Mouse (Mus musculus): Measurements from ENCODE around the gene Ankrd33.

Gene Ankrd33

DNA sequence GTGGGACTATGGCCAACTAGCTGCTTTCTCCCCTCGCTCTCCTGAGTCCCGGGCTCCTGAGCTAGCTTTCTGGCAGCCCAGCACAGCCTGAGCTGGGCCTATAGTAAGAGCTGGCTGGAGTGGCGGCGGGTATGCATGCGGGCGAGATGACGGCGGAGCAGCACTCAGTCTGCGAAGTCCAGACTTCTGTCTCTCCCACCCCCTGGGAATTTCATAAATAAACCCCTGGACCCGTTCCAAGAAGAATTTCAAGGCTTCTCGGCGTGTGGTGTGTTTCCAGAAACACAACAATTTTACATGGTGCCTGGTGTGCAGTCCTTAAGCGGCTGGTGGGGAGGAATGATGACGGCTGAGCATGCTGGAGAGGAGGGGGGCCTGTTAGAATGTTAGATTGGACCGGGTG is 47.5 kb downstream of the Ankrd33 start:
- DNase-seq (ENCODE audit: low read depth, low spot score): no peak
- H3K36me3 ChIP-seq (ENCODE audit: control insufficient read depth, insufficient read depth, low read length, poor library complexity, severe bottlenecking): no peaks in the 10 kb centered on the region
- no peaks in the 10 kb centered on the region; the same call in 1 of the 2 replicates for H3K27me3 ChIP-seq (ENCODE audit: control insufficient read depth, insufficient read depth, low read length, poor library complexity, severe bottlenecking)

DNA sequence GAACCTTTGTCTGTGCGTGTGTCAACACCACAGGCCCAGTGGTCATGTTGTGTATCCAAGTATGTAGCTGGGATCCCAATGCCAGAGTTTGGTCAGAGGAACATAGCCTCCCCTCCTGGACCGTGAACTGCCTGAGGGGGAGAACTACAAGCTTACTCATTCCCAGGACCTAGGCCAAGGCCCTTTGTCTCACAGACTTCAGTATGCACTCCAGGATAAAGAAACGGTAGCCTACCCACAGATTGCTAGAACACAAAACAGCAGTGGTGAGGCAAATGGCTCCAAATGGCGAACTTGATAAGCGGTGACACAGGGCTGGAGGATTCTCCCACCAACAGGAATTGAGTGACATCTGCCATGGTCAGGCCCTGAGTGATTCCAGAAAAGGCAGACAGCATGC is 48.3 kb downstream of the Ankrd33 start:
- no peak for DNase-seq (ENCODE audit: low read depth, low spot score)
- H3K36me3 ChIP-seq (ENCODE audit: control insufficient read depth, insufficient read depth, low read length, poor library complexity, severe bottlenecking): no peaks in the 10 kb centered on the region

DNA sequence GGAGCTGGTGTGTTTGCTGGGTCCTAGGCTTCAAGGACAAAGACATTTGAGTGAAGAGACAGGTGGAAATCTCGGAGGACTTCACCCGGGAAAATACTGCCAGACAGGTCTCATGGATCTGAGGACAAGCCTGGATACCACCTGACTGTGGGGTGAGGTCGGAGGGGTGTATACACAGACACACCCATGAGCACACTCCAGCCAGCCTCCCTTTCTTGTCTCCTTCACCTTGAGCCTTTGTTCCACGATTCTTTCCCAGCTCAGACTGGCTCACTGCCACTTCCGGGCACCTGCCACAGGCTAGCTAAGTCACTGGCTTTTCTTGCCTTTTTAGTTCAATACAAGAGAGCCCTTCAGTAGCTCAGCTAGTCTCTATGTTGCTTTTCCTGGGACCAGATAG is 48.7 kb downstream of the Ankrd33 start:
- no peak for DNase-seq (ENCODE audit: low read depth, low spot score)
- no peaks in the 10 kb centered on the region; the same call in 1 of the 2 replicates for H3K27me3 ChIP-seq (ENCODE audit: control insufficient read depth, insufficient read depth, low read length, poor library complexity, severe bottlenecking)
- H3K36me3 ChIP-seq (ENCODE audit: control insufficient read depth, insufficient read depth, low read length, poor library complexity, severe bottlenecking): no peaks in the 10 kb centered on the region

More for the DNA sequence above, 48.3 kb downstream of the Ankrd33 start:
- no peaks in the 10 kb centered on the region; the same call in 1 of the 2 replicates for H3K27me3 ChIP-seq (ENCODE audit: control insufficient read depth, insufficient read depth, low read length, poor library complexity, severe bottlenecking)

DNA sequence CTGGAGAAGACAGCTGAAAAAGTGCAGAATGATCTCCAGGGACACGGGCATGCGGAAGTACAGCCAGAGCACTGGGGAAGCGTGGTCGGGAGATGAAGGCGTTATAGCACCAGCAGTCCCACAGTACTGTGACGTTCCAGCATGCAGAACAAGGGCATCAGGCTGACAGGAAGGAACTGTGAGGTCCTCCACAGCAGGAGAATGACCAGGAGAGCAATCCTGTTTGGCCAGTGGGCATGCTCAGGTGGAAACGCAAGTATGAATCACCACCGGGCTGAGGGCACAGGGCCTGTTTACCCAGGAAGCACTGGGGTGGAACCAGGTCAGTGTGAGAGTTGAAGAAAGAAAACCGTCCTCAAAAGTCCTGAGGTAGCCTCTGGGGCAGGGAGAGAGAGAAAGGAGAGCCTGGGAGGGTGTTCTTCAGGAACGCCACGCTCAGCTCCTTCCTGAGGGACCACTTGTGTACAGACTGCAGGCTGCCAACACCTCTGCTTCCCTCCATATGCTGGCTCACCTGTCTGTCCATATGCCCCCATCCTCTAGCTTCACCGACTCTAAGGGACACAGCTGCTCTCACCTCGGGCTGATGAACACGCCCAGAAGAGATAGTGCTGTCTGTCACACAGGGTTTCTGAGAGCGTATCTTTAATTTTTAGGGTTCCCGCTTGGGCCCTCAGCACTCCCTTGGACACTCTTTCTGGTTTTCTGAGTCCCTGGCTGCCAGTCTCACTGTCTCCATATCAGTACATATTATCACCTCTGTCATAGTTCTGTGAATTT is 50.3 kb downstream of the Ankrd33 start:
- no peaks in the 10 kb centered on the region; the same call in 1 of the 2 replicates for H3K27me3 ChIP-seq (ENCODE audit: control insufficient read depth, insufficient read depth, low read length, poor library complexity, severe bottlenecking)
- DNase-seq (ENCODE audit: low read depth, low spot score): no peak
- no peaks in the 10 kb centered on the region for H3K36me3 ChIP-seq (ENCODE audit: control insufficient read depth, insufficient read depth, low read length, poor library complexity, severe bottlenecking)

DNA sequence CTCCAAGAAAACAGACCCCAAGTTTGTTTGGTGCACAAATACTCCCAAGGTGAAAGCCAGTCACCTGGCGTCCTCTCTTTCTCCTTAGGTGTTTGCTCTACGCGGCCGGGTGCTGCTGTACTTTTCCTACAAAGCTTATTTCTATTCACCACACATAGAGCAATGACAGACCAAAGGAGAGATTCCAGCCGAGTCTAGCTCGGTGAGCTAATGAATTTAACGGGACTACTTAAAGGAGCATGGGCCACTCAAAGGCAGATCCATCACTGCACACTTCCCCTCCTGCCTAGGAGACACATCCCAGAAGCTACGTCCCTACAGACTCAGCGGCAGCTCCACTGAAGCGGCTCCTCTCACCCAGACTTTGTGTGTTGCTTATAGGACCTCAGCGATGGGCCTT is 52.0 kb downstream of the Ankrd33 start:
- no peak for DNase-seq (ENCODE audit: low read depth, low spot score)
- Histone ChIP-seq H3K36me3 (ENCODE audit: control insufficient read depth, insufficient read depth, low read length, poor library complexity, severe bottlenecking) (no peaks in the 10 kb centered on the region), H3K27me3 (ENCODE audit: control insufficient read depth, insufficient read depth, low read length, poor library complexity, severe bottlenecking) (no peaks in the 10 kb centered on the region; the same call in 1 of the 2 replicates)
